Mouse (Mus musculus) brown adipose tissue, adult 24 weeks (tissue): ENCODE data around the gene Rpl32. TPM values are rescaled to one million over a fixed set of nuclear protein-coding genes. Genes with fewer than 3 reads are reported as not detected.
"Not testable (repeated sequence)": the region's sequence is repeated elsewhere in the genome, so short reads cannot be mapped to it uniquely, and the experiment has no call there.

ENCODE experiments used
- H3K27ac ChIP-seq: fragments of 200-500 bp; replicated peaks from 2 replicates; pipeline ENCODE4 v1.5.1; 2012; ENCODE audit warnings: low read depth, mild to moderate bottlenecking, low read length
- H3K4me1 ChIP-seq: fragments of 200-500 bp; 2 replicates; pipeline ENCODE4 v1.6.1; 2012; ENCODE audit warnings: low read length, mixed read lengths; ENCODE audit not compliant: control insufficient read depth, insufficient read depth, insufficient read length
- H3K4me3 ChIP-seq: fragments of 200-500 bp; 2 replicates; pipeline ENCODE4 v1.5.1; 2012; ENCODE audit warnings: low read depth, mild to moderate bottlenecking, low read length, moderate library complexity; ENCODE audit not compliant: insufficient read depth
- polyA plus RNA-seq: library from polyadenylated mRNA; stranded (reverse); fragments of >200 nt; gene quantifications from 2 replicates; pipeline ENCODE4 v1.2.4, GENCODE M21; 2012; ENCODE audit not compliant: missing spikeins, insufficient read depth, insufficient read length

Rpl32 gene
- polyA plus RNA-seq, 1 experiment, result 1,124 TPM

- Histone ChIP-seq H3K4me1 (no peaks in the 10 kb centered on the region), H3K27ac (no peak overlapping the region), H3K4me3 (no peak overlapping the region)
Observed at GRCm38 (mm10) chr6:115832152-115832850, 23.8 kb upstream of the Rpl32 start.

DNA sequence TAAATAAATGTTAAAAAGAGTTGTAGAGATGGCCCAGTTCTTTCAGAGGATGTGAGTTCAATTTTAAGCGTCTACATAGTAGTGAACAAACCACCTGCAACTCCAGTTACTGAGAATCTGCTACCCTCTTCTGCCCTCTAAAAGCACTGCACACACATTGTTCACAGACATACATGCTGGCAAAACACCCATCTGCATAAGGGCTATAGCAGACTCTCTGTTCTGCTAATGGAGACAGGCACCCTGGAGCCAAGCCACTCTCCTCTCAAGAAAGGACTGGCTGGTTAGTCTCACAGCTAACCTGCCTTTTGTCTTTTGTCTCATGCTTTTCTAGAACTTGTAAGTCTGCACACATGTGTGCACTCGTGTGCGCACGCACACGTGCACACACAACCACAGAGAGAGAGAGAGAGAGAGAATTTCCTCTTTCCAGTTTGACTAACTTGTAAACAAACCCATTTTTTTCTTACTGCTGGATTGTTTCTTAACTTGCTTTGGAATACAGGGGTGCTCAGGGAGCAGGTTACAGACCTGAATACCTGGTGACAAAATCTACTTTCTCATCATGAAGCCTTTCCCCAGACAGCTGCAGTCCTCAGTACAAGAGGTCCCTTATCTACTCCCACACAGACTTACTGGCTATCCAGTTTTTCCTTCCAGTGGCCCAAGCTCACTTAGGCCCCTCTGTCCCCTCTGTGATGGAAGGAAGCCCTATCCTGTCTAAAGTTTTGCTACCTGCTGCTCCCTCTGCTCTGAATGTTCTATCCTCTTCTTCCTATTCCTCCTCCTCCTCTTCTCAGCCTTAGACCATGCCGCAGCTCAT is 22.4 kb upstream of the Rpl32 start:
- no peak overlapping the region for H3K4me3 ChIP-seq
- no peaks in the 10 kb centered on the region for H3K4me1 ChIP-seq
- no peak overlapping the region for H3K27ac ChIP-seq

GRCm38 (mm10) chr6:115823850-115824464 is 15.4 kb upstream of the Rpl32 start:
- H3K4me3 ChIP-seq, result peak overlapping the region; percentile 20; the same call in 1 of the 2 replicates
- not testable (repeated sequence) for H3K27ac ChIP-seq, H3K4me1 ChIP-seq

DNA sequence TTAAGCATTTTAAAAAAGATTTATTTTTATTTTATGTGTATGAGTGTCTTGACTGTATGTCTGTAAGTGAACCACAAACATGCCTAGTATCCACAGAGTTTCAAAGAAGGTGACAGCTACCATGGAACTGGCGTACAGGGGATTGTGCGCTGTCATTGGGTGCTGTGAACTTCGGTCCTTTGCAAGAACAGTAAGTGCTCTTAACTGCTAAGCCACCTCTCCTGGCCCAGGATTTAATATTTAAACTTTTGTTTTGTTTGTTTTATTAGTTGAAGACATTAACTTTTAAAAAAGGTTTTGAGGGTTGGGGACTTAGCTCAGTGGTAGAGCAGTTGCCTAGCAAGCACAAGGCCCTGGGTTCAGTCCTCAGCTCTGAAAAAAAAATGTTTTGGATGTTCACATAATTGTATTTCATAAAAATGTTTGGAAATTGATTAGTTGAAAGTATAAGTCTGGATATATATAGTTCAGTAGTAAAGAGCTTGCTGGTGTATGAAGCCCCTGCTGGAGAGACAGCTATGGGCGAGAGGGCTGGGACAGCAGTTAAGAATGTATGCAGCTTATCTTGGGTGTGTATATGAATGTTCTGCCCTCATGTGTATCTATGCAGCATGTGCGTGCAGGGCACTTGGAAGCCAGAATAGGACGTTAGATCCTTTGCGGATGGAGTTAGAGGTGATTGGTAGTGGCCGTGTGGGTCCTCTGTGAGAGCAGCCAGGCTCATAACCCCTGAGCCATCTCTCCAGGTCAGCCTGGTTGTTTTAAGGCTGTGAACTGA is 12.9 kb upstream of the Rpl32 start:
- no peaks in the 10 kb centered on the region for H3K4me1 ChIP-seq
- no peak overlapping the region for H3K27ac ChIP-seq
- H3K4me3 ChIP-seq, result no peak overlapping the region

DNA sequence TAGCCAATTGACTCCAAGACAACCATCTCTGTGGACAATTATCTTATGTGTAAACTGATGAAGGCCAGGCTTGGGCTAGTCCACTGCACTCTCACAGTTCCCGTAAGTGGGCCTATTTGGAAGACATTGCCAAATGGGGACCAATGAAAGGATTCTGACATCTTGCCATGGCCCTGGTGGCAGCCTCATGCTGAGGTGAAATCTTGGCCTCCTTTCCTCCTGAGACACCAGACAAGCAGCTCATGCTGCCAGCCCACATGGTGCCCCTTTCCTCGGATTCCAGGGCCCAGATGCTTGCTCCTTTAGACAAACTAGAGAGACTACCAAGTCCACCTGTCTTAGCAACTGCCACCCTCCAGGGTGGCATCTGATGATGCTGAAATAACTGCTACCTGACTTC is 9.6 kb upstream of the Rpl32 start:
- Histone ChIP-seq H3K27ac (no peak overlapping the region), H3K4me1 (no peaks in the 10 kb centered on the region), H3K4me3 (no peak overlapping the region)

GRCm38 (mm10) chr6:115815041-115815440 is 6.5 kb upstream of the Rpl32 start:
- no peaks in the 10 kb centered on the region for H3K4me1 ChIP-seq
- no peak overlapping the region for H3K27ac ChIP-seq
- no peak overlapping the region for H3K4me3 ChIP-seq

- Histone ChIP-seq H3K4me1 (no peaks in the 10 kb centered on the region), H3K4me3 (no peak overlapping the region), H3K27ac (no peak overlapping the region)
Observed at GRCm38 (mm10) chr6:115814104-115814503, 5.6 kb upstream of the Rpl32 start.

GRCm38 (mm10) chr6:115811606-115812005 is 3.1 kb upstream of the Rpl32 start:
- H3K4me1 ChIP-seq, result peaks cover 2% of the 10 kb centered on the region; the same call in 1 of the 2 replicates
- no peak overlapping the region for H3K27ac ChIP-seq
- H3K4me3 ChIP-seq, result no peak overlapping the region

GRCm38 (mm10) chr6:115808196-115808487 is 405 bp downstream of the Rpl32 start:
- H3K4me1 ChIP-seq, result peaks cover 4% of the 10 kb centered on the region; the same call in 1 of the 2 replicates
- peak overlapping the region; percentile 93 for H3K4me3 ChIP-seq
- peak overlapping the region; percentile 25; the same call in 1 of the 2 replicates for H3K27ac ChIP-seq

GRCm38 (mm10) chr6:115807464-115808195 is 917 bp downstream of the Rpl32 start:
- Histone ChIP-seq H3K27ac (peak overlapping the region; percentile 25; the same call in 1 of the 2 replicates), H3K4me1 (peaks cover 4% of the 10 kb centered on the region; the same call in 1 of the 2 replicates), H3K4me3 (peak overlapping the region; percentile 93)

- Histone ChIP-seq H3K27ac (no peak overlapping the region), H3K4me1 (peaks cover 4% of the 10 kb centered on the region; the same call in 1 of the 2 replicates), H3K4me3 (no peak overlapping the region)
Observed at GRCm38 (mm10) chr6:115804432-115805192, 3.9 kb downstream of the Rpl32 start.

DNA sequence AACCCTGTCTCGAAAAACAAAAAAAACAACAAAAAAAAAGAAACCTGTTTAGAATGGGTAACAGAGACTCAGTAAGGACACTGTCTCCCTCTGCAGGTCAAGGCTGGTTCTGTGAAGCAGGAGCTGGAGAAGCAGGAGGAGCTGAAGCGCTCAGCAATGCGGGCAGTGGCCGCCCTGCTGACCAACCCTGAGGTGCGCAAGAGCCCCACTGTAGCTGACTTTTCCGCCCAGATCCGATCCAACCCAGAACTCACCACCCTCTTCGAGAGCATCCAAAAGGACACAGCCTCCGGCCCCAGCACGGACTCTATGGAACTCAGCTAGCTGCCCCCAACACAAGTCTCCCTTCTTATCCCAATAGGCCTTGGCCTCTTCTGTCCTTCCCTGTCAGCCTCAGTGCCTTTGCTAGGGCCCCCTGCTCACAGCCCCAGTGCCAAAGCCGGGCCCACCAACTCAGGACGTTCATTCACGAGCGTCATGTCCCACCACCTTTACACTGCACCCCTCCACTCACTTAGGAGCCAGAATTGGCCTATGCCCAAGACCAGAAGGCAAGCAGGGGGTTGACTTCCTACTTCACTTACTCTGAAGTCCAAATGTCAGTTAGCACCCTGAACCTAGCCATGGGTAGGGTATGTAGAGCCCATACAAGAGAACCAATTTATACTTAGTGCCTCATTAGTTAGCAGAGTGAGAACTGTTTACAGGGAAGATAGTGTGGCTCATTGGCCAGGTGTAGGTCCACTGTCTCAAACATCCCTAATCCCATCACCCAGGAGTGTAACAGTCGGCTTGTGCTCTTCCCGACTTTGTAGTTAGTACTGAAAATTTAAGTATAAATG is 4.8 kb downstream of the Rpl32 start:
- Histone ChIP-seq H3K4me3 (no peak overlapping the region), H3K27ac (no peak overlapping the region), H3K4me1 (peaks cover 4% of the 10 kb centered on the region; the same call in 1 of the 2 replicates)

GRCm38 (mm10) chr6:115801811-115802210 is 6.7 kb downstream of the Rpl32 start:
- H3K4me1 ChIP-seq, result peaks cover 4% of the 10 kb centered on the region; the same call in 1 of the 2 replicates
- H3K27ac ChIP-seq, result no peak overlapping the region
- no peak overlapping the region for H3K4me3 ChIP-seq
